Comparison of ENCODE assay signal across 9 mouse cellular contexts in the genomic region with DNA sequence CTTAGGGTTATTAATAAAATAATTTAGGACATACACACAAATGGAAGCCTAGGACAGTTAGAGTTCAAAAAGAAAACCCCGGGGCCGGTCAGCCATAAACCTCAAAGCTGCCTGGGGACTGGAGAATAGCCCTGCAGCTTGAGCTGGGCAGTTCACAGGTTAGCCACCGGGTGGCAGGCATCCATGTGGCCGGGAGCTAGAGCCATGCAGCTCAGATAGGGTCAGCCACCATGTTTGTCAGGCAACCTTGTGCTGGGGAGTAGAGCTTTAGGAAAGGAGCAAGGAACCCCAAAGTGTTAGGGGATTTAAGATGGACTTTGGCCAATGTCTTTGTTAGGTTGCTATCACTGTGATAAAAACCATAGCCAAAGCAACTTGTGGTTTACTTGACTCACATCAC. TPM values are rescaled to one million over a fixed set of nuclear protein-coding genes. Genes with fewer than 3 reads are reported as not detected.
DNase-seq lines count a peak whose midpoint lies in the region; TF ChIP-seq lines count a peak whose summit lies in the region.
"Had no signal": no experiment of that assay in that cellular context is flagged by ENCODE, and none has a peak within 500 bp of the region (broad histone marks: within the 10 kb centered on the region; RNA-seq: fewer than 3 reads in every experiment).

No protein-coding gene starts in this region.

- H3K27me3 ChIP-seq in myocyte (ENCODE audit: control insufficient read depth, insufficient read depth, insufficient read length) = no peaks in the 10 kb centered on the region

- H3K4me3 ChIP-seq in myocyte = no peak overlapping the region

- intact Hi-C loops in gastrocnemius, postnatal 14 days (cut with DNase I; ENCODE audit: low total_unique reads) = no loop called here

- TF ChIP-seq POLR2A in myocyte (IDR thresholded peaks at IDR 0.05; ENCODE audit: insufficient read length, low read depth) = no peak

- no peak overlapping the region for H3K4me2 ChIP-seq in myocyte (ENCODE audit: low read depth)

- peaks cover 28% of the 10 kb centered on the region for H3K79me2 ChIP-seq in myocyte (ENCODE audit: control insufficient read depth, insufficient read depth)

- DNase-seq in gastrocnemius, postnatal 14 days = peak; percentile 49
- DNase-seq in gastrocnemius, adult 18-20 months (ENCODE audit: low spot score) = no peak
- DNase-seq in urinary bladder, postnatal 36 days (ENCODE audit: low spot score in 2 of 2) = peak; percentile 35 to 45
- DNase-seq in urinary bladder, postnatal 4 days (ENCODE audit: low spot score in 2 of 2) = no peak
- DNase-seq in cerebellum, postnatal 14 days = peak; percentile 67 to 79
- peak; percentile 42 to 82 for DNase-seq in kidney, postnatal 36 days
- peak; percentile 72 for DNase-seq in thymus, postnatal 14 days

- no peaks in the 10 kb centered on the region for H3K36me3 ChIP-seq in myocyte (ENCODE audit: control insufficient read depth, insufficient read depth)

- no peak overlapping the region for H3ac ChIP-seq in myocyte (ENCODE audit: control insufficient read depth, insufficient read length)

TF ChIP-seq in myocyte, 11 proteins besides CTCF, POLR2A, EP300 and RAD21:
- TF ChIP-seq MAX (IDR thresholded peaks at IDR 0.05; ENCODE audit: low read depth) (no peak), POLR2AphosphoS2 (IDR thresholded peaks at IDR 0.05; ENCODE audit: insufficient read length, low read depth) (peak; percentile 76)

RNA-seq across cellular contexts. Expression of a gene that starts 2.7 kb away (rescaled TPM):
- 10 to 100 TPM; 63.5 to 64.6 TPM for total RNA-seq in gastrocnemius, postnatal 14 days (2021)
- 10 to 100 TPM; 62.9 to 64.4 TPM for total RNA-seq in gastrocnemius, adult 18-20 months (2021)
- polyA plus RNA-seq in myocyte (2012; fragmentation: generic; extraction: Trizol) = 71.7 TPM

RNA-seq across cellular contexts. Expression of a gene that starts 9.9 kb away (rescaled TPM):
- not detected for total RNA-seq in gastrocnemius, postnatal 14 days (2021)
- total RNA-seq in gastrocnemius, adult 18-20 months (2021) = not detected
- polyA plus RNA-seq in myocyte (2012; fragmentation: generic; extraction: Trizol) = not detected
- total RNA-seq: left cerebral cortex, postnatal 25 days had no signal

RNA-seq across cellular contexts. Expression of a gene that starts 22.7 kb away (rescaled TPM):
- under 1 TPM; 0.18 to 0.82 TPM for total RNA-seq in gastrocnemius, postnatal 14 days (2021)
- under 1 TPM; 0.74 to 0.87 TPM for total RNA-seq in gastrocnemius, adult 18-20 months (2021)
- 1.00 TPM for polyA plus RNA-seq in myocyte (2012; fragmentation: generic; extraction: Trizol)

RNA-seq across cellular contexts. Expression of a gene that starts 29.8 kb away (rescaled TPM):
- under 1 TPM; 0.38 to 0.68 TPM for total RNA-seq in gastrocnemius, postnatal 14 days (2021)
- total RNA-seq in gastrocnemius, adult 18-20 months (2021) = 1 to 10 TPM in 1 of 2 experiments, under 1 TPM in 1; 0.48 to 1.1 TPM
- polyA plus RNA-seq in myocyte (2012; fragmentation: generic; extraction: Trizol) = 0.19 TPM

Comparison
In these comparisons a context has a peak if more than half of its experiments do, and no peak if none do; other contexts are left out.
1. DNase-seq: peak in gastrocnemius, postnatal 14 days (single experiment), urinary bladder, postnatal 36 days (2 of 2), cerebellum, postnatal 14 days (2 of 2), kidney, postnatal 36 days (2 of 2) and thymus, postnatal 14 days (single experiment); none in gastrocnemius, adult 18-20 months (single experiment) and urinary bladder, postnatal 4 days (0 of 2).